Mouse (Mus musculus) liver, embryonic 15.5 days (tissue): ENCODE measurements around the gene Rrh. TPM values are rescaled to one million over a fixed set of nuclear protein-coding genes. Genes with fewer than 3 reads are reported as not detected.

ENCODE experiments used
- ATAC-seq: fragments of 200-750 bp; cut with Nextera tagmentation; 2 replicates; pipeline ENCODE4 v1.8.0; 2017; ENCODE audit warnings: moderate number of reproducible peaks, mild to moderate bottlenecking, moderate library complexity; ENCODE audit not compliant: insufficient read depth
- H3K27ac ChIP-seq: fragments of 300-500 bp; sonication (generic); replicated peaks from 2 replicates; pipeline ENCODE4 v1.5.1; 2015; ENCODE audit warnings: mild to moderate bottlenecking, inconsistent platforms
- H3K27me3 ChIP-seq: fragments of 300-500 bp; sonication (generic); 2 replicates; pipeline ENCODE4 v1.6.1; 2015; ENCODE audit warnings: mild to moderate bottlenecking, inconsistent platforms
- H3K36me3 ChIP-seq: fragments of 300-500 bp; sonication (generic); replicated peaks from 2 replicates; pipeline ENCODE4 v1.6.1; 2015; ENCODE audit warnings: moderate library complexity, mild to moderate bottlenecking, inconsistent platforms
- H3K4me1 ChIP-seq: fragments of 300-500 bp; sonication (generic); replicated peaks from 2 replicates; pipeline ENCODE4 v1.6.1; 2015; ENCODE audit warnings: inconsistent platforms
- H3K4me2 ChIP-seq: fragments of 300-500 bp; sonication (generic); 2 replicates; pipeline ENCODE4 v1.6.1; 2015; ENCODE audit warnings: moderate library complexity, mild to moderate bottlenecking, inconsistent platforms
- H3K4me3 ChIP-seq: fragments of 300-500 bp; sonication (generic); replicated peaks from 2 replicates; pipeline ENCODE4 v1.5.1; 2015; ENCODE audit warnings: mild to moderate bottlenecking, inconsistent platforms
- H3K9ac ChIP-seq: fragments of 300-500 bp; sonication (generic); 2 replicates; pipeline ENCODE4 v1.6.1; 2015; ENCODE audit warnings: moderate library complexity, mild to moderate bottlenecking, inconsistent platforms
- H3K9me3 ChIP-seq: fragments of 300-500 bp; sonication (generic); replicated peaks from 2 replicates; pipeline ENCODE4 v1.6.1; 2016; ENCODE audit warnings: inconsistent platforms
- WGBS: fragments of 180-500 bp; shearing (Covaris S2); methylation state at CpG from one replicate; pipeline ENCODE4 v1.1.7; 2015; ENCODE audit warnings: mixed read lengths; ENCODE audit not compliant: insufficient replicate concordance; 5-methylcytosine and 5-hydroxymethylcytosine counted together
- polyA plus RNA-seq: library from polyadenylated mRNA; unstranded; fragments of >200 nt; fragmentation: Nextera tagmentation; extraction: Ambion mirVana; gene quantifications from 2 replicates; pipeline ENCODE4 v1.2.1, GENCODE M21; 2015

The Rrh gene
- polyA plus RNA-seq, 1 experiment from 2014 or later = not detected

DNA sequence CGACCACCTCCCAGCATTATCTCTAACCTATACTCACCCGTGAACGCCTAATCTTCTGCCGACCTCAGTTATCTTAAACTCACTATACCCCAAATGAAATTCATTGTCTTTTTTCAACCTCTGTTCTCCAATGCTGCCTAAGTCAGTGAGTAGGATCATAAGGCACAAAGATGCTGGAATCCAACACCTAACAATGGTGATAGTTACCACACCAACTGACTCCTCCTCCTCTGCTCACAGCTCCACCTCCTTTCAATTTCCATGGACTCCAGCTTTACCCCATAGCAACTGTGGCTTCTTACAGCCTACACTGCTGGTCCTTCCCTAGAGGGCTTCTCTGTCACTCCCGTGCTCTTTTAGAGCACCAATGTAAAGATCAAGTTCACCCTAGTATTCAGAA lies 5.3 kb upstream of the Rrh start:
- Histone ChIP-seq H3K27ac (no peak overlapping the region), H3K9ac (no peak overlapping the region), H3K9me3 (no peaks in the 10 kb centered on the region), H3K36me3 (peaks cover 47% of the 10 kb centered on the region), H3K27me3 (no peaks in the 10 kb centered on the region), H3K4me1 (peaks cover 33% of the 10 kb centered on the region), H3K4me3 (no peak overlapping the region), H3K4me2 (no peak overlapping the region)
- ATAC-seq = no peak
- 61% methylated on average over 5 of the region's 5 CpGs for WGBS

DNA sequence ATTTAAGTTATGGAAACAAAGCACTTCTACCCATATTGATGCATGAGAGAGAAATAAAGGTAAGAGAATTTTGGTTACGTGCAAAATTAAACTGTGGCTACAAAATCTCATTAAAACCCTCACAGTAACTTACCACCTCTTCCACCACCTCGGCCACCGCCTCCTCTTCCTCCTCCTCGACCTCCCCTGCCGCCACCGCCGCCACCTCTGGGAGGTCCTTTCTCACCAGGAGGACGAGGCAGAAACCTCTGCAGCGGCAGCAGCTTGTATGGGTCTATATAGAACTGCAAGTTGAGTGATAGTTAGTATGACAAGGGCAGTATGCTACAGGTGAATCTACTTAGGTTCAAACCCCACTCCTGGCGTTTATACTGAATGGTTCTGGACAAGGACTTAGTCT lies 4.3 kb upstream of the Rrh start:
- Histone ChIP-seq H3K9ac (no peak overlapping the region), H3K4me3 (no peak overlapping the region), H3K27ac (no peak overlapping the region), H3K36me3 (peaks cover 47% of the 10 kb centered on the region), H3K27me3 (no peaks in the 10 kb centered on the region), H3K9me3 (no peaks in the 10 kb centered on the region), H3K4me1 (peaks cover 32% of the 10 kb centered on the region), H3K4me2 (no peak overlapping the region)
- 81% methylated on average over 10 of the region's 10 CpGs for WGBS
- ATAC-seq = no peak

GRCm38 (mm10) chr3:129824891-129825290 lies 2.5 kb upstream of the Rrh start:
- no peak overlapping the region for H3K9ac ChIP-seq
- H3K36me3 ChIP-seq = peaks cover 47% of the 10 kb centered on the region
- no peak overlapping the region for H3K27ac ChIP-seq
- peaks cover 17% of the 10 kb centered on the region for H3K4me1 ChIP-seq
- ATAC-seq = no peak
- 81% methylated on average over 10 of the region's 10 CpGs for WGBS
- H3K27me3 ChIP-seq = no peaks in the 10 kb centered on the region
- H3K4me2 ChIP-seq = no peak overlapping the region
- H3K9me3 ChIP-seq = no peaks in the 10 kb centered on the region
- H3K4me3 ChIP-seq = no peak overlapping the region

- no peak overlapping the region for H3K9ac ChIP-seq
- H3K27me3 ChIP-seq = no peaks in the 10 kb centered on the region
- WGBS = 91% methylated on average over 4 of the region's 4 CpGs
- no peak for ATAC-seq
- H3K4me3 ChIP-seq = no peak overlapping the region
- no peak overlapping the region for H3K4me2 ChIP-seq
- no peak overlapping the region for H3K27ac ChIP-seq
- peaks cover 47% of the 10 kb centered on the region for H3K36me3 ChIP-seq
- H3K9me3 ChIP-seq = no peaks in the 10 kb centered on the region
- H3K4me1 ChIP-seq = peaks cover 9% of the 10 kb centered on the region
Observed at GRCm38 (mm10) chr3:129824146-129824545, 1.8 kb upstream of the Rrh start.

- no peak overlapping the region for H3K27ac ChIP-seq
- H3K27me3 ChIP-seq = no peaks in the 10 kb centered on the region
- ATAC-seq = no peak
- peaks cover 42% of the 10 kb centered on the region for H3K36me3 ChIP-seq
- H3K4me2 ChIP-seq = no peak overlapping the region
- peaks cover 2% of the 10 kb centered on the region; the same call in 1 of the 2 replicates for H3K4me1 ChIP-seq
- H3K9me3 ChIP-seq = no peaks in the 10 kb centered on the region
- WGBS = 49% methylated on average over 5 of the region's 5 CpGs
- H3K9ac ChIP-seq = no peak overlapping the region
- H3K4me3 ChIP-seq = no peak overlapping the region
Observed at GRCm38 (mm10) chr3:129823293-129823692, 906 bp upstream of the Rrh start.

- no peak overlapping the region for H3K4me3 ChIP-seq
- no peaks in the 10 kb centered on the region for H3K9me3 ChIP-seq
- no peaks in the 10 kb centered on the region for H3K27me3 ChIP-seq
- no peak for ATAC-seq
- H3K4me1 ChIP-seq = no peaks in the 10 kb centered on the region
- peaks cover 30% of the 10 kb centered on the region for H3K36me3 ChIP-seq
- WGBS = 75% methylated on average over 8 of the region's 8 CpGs
- H3K9ac ChIP-seq = no peak overlapping the region
- H3K4me2 ChIP-seq = no peak overlapping the region
- no peak overlapping the region for H3K27ac ChIP-seq
Observed at GRCm38 (mm10) chr3:129821736-129822135, 651 bp downstream of the Rrh start.

GRCm38 (mm10) chr3:129820847-129821246 lies 1.5 kb downstream of the Rrh start:
- no peaks in the 10 kb centered on the region for H3K9me3 ChIP-seq
- no peak overlapping the region for H3K4me2 ChIP-seq
- no peak overlapping the region for H3K9ac ChIP-seq
- WGBS = 59% methylated on average over 9 of the region's 9 CpGs
- H3K36me3 ChIP-seq = peaks cover 21% of the 10 kb centered on the region
- H3K4me3 ChIP-seq = no peak overlapping the region
- no peaks in the 10 kb centered on the region for H3K27me3 ChIP-seq
- H3K27ac ChIP-seq = no peak overlapping the region
- ATAC-seq = no peak
- no peaks in the 10 kb centered on the region for H3K4me1 ChIP-seq

DNA sequence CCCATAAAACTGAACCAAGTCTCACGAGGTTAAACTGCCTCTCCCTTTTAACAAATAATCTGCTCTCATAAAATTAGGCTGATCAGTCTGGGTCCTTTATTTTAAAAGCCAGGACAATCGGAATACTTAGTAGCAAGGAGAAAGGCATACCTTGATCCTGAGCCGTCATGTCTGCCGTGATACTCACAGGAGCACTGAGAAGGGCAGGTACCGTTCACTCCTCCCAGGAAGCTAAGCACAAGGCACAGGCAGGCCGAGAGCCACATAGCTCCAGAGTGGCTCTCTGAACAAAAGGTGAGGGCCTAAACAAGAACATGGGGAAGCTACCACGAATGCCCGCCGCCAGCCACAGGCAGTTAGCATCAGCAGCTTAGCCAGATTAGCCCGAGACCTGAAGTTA lies 18.6 kb downstream of the Rrh start, which contains the start of gene Lrit3:
Gene Lrit3, minus strand, starts transcription at position 266 of the 400 bp plus-strand sequence.
- Histone ChIP-seq H3K27ac (no peak within 1 kb of the TSS), H3K4me3 (no peak within 1 kb of the TSS), H3K9ac (no peak within 1 kb of the TSS), H3K4me1 (no peaks in the 10 kb centered on the region), H3K4me2 (no peak within 1 kb of the TSS), H3K9me3 (no peaks in the 10 kb centered on the region), H3K36me3 (no peaks in the 10 kb centered on the region), H3K27me3 (no peaks in the 10 kb centered on the region)
- no peak for ATAC-seq
- WGBS = 67% methylated on average over 10 of the region's 10 CpGs

GRCm38 (mm10) chr3:129799011-129799410 lies 23.4 kb downstream of the Rrh start:
- Histone ChIP-seq H3K4me1 (no peaks in the 10 kb centered on the region), H3K36me3 (no peaks in the 10 kb centered on the region), H3K27ac (no peak overlapping the region), H3K4me2 (no peak overlapping the region), H3K9me3 (no peaks in the 10 kb centered on the region), H3K4me3 (no peak overlapping the region), H3K9ac (no peak overlapping the region), H3K27me3 (no peaks in the 10 kb centered on the region)
- WGBS = 57% methylated on average over 2 of the region's 2 CpGs
- ATAC-seq = no peak

DNA sequence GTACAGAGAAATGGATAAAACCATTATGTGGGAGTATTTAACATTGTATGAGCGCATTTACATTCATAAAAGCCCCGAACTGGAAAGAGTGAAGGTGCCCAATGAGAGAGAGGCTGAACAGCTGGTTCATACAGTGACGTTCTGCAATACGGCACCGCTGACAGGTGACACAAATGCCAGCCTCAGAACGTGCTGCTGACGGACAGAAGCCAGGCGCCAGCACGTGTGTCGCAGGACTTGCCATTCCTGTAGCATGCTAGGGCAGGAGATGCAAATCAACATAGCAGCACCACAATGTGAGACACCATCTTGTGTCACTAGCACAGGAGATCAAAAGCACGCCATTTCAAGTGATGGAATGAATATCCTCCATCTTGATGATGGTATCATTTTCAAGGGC lies 23.8 kb downstream of the Rrh start:
- no peak overlapping the region for H3K4me3 ChIP-seq
- no peak overlapping the region for H3K9ac ChIP-seq
- ATAC-seq = no peak
- no peak overlapping the region for H3K27ac ChIP-seq
- no peaks in the 10 kb centered on the region for H3K36me3 ChIP-seq
- H3K4me1 ChIP-seq = no peaks in the 10 kb centered on the region
- no peak overlapping the region for H3K4me2 ChIP-seq
- WGBS = 75% methylated on average over 11 of the region's 11 CpGs
- no peaks in the 10 kb centered on the region for H3K9me3 ChIP-seq
- no peaks in the 10 kb centered on the region for H3K27me3 ChIP-seq

DNA sequence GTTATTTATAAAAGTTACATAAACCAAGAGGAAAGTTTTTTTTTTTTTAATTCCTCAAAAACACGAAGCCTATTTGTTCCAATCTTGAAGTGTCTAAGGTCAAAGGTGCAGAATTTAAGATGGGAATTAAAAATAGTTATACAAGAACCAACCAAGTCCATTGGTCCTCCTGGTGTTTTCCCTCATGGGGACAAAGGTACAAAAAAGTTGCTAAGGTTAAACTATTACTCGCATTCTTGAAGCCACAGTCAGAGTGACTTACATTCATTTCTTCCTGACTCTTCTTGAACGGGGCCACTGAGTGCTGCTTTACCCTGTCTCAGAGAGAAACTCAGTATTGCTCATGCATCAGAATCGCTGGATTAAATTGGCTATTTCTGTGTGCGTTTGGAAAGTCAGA lies 25.0 kb downstream of the Rrh start:
- H3K9ac ChIP-seq = no peak overlapping the region
- H3K27me3 ChIP-seq = no peaks in the 10 kb centered on the region
- no peak overlapping the region for H3K27ac ChIP-seq
- ATAC-seq = no peak
- H3K4me2 ChIP-seq = no peak overlapping the region
- no peaks in the 10 kb centered on the region for H3K9me3 ChIP-seq
- WGBS = 61% methylated on average over 5 of the region's 5 CpGs
- no peak overlapping the region for H3K4me3 ChIP-seq
- H3K36me3 ChIP-seq = no peaks in the 10 kb centered on the region
- H3K4me1 ChIP-seq = no peaks in the 10 kb centered on the region

DNA sequence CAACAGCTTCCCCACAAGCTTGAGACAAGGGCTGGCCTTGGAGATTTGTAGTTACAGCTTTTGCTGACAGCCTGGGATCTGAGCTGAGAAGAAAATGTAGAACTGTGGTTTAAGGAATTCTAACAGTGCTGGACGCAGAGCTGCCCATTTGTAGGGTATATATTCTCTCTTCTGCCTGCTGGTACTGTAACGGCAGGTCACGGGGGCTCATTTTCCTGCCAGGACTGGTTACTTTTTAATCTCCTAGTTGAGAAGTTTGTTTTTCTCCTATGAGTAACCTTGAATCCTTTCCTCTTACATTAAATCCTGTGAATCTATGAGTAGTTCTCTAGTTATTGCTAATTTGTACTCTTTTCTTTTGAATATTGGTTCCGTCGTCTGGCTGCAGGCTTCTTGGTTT lies 28.6 kb downstream of the Rrh start:
- Histone ChIP-seq H3K4me2 (no peak overlapping the region), H3K9ac (no peak overlapping the region), H3K4me3 (no peak overlapping the region), H3K27me3 (no peaks in the 10 kb centered on the region), H3K27ac (no peak overlapping the region), H3K36me3 (no peaks in the 10 kb centered on the region), H3K9me3 (no peaks in the 10 kb centered on the region), H3K4me1 (no peaks in the 10 kb centered on the region)
- 71% methylated on average over 5 of the region's 5 CpGs for WGBS
- ATAC-seq = no peak
